Mouse (Mus musculus): ENCODE results near the gene Tmem260.

Gene Tmem260

GRCm38 (mm10) chr14:48481591-48481990 is 35.7 kb downstream of the Tmem260 start:
- no peak for DNase-seq (ENCODE audit: low spot score in 2 of 2)

DNA sequence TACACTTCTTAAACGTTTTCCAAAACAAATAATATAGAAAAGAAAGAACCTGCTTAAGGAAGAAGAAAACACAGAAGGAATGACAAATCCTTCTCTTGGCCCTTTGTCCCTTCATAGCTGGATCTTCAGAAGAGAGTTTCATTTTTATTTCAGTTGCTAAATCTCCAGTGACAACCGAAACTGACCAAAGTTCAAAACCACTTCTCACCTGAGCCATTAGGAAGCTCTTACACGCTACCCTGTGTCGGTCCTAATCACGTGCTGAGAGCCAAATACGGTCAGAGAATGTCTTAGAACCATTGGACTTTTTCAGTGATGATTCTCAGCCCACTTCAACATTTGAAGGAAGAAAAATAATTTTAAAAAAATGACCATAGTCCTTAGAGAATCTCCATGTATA is 36.8 kb downstream of the Tmem260 start:
- no peak for DNase-seq (ENCODE audit: low spot score in 2 of 2)

- DNase-seq (ENCODE audit: low spot score in 2 of 2): peak in 1 of 2 experiments; percentile 33
Measured at GRCm38 (mm10) chr14:48493896-48494295, 48.0 kb downstream of the Tmem260 start.

DNA sequence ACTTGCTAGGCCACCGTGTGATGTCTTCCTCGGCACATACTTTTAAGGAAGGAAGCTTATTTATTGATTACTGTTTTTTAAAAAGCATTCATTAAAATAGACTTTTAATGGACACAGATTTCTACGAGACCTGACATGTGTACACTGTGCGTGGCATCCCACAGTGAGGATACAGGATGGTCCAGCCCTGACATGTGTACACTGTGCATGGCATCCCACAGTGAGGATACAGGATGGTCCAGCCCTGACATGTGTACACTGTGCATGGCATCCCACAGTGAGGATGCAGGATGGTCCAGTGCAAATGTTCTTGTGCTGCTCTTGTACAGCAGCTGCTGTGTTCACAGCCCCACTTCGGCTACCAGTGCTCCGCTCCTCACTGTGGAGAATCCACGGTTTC is 56.6 kb downstream of the Tmem260 start:
- DNase-seq (ENCODE audit: low spot score in 2 of 2): no peak

DNA sequence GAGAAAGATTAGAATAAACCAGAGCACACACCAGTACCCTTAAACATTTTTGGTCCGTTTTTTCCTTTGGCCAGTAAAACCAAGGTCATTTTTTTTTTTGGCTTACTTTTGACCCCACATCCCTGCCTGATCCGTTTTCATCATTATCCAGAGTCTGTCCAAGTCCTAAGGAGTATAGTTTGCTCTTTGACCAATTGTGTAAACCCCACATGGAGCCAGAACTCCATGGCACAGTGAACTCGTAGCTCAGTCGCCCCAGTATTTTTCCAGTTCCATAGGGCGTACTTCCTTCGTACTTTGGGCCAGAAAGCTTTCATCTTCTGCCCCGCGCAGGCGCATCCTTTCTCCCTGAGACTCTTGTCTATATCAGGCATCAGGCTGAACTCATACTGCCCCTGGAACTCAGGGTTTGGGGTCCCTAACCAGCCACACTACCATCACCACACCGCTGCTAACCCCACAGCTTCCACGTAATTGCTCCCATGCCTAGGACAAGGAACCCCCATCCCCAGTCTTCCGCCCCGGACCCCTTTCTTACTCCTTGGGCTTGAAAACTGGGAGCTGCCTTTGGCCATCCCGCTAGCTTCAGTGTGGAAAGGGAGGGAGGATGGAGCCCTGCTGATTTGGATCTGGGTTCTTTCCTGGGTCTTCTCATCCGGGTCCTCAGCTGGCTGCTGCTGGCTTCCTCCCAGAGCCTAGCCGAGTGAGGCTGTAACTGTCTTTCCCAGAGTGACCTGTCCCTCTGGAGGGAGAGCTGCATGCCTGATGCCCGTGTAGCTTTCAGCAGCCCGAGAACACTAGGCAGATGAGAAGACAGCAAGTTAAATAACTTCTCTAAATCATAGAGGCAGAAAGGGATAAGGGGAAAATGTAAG is 58.0 kb downstream of the Tmem260 start:
- no peak for DNase-seq (ENCODE audit: low spot score in 2 of 2)

DNA sequence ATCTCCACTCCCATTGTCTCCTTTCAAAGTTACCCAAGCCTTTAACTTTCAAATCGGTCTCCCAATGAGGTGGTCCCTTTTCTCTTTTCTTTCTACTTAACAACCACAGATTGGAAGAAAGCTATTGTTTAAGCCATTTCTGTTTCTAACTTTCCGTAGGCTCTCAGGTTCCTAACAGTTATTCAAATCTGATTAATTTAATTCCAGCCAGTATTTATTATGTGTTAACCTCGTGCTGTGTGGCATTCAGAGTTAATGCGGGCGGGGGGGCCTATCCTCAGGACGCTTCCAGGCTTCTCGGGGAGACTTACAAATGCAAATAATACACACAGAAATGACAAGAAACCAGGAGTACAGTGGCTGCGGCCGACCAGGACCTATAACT is 58.6 kb downstream of the Tmem260 start:
- no peak for DNase-seq (ENCODE audit: low spot score in 2 of 2)

GRCm38 (mm10) chr14:48505606-48506005 is 59.7 kb downstream of the Tmem260 start:
- DNase-seq (ENCODE audit: low spot score in 2 of 2): no peak

DNA sequence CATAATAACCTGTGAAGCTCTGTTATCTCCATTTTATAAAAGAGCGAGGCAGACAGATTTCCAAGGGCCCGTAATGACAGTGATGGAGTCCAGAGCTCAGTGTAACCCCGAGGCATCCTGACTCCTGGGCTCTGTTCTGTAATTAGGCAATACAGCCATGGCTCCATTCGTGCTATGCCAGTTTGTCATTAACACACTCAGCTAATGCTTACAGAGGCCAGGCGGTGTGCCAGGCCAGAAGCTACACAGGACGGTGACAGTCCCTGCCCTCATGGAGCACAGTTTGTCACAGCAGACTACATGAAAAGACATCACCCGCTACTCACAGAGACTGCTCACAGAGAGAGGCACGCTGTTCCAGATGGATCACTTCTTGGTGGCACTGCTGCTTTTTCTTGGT is 61.5 kb downstream of the Tmem260 start:
- peak in 1 of 2 experiments; percentile 21 for DNase-seq (ENCODE audit: low spot score in 2 of 2)

DNA sequence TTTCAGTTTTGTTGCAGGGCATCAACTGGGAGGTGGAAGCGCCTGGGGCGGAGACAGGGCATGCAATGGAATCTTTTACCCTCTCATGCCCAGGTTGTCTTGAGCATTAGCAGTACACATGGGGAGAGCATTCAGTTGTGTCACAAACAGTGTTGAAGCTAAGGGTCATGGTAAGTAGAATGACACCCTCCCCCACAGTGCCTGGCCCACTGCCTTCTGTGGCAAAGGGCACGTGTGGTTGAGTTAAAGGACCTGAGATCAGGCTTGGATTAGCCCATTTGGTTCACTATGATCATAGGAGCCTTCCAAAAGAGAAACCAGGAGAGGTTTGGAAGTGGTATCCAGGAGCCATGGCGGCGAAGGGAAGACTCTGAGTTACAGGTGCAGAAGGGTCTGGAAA is 63.2 kb downstream of the Tmem260 start:
- DNase-seq (ENCODE audit: low spot score in 2 of 2): no peak

DNA sequence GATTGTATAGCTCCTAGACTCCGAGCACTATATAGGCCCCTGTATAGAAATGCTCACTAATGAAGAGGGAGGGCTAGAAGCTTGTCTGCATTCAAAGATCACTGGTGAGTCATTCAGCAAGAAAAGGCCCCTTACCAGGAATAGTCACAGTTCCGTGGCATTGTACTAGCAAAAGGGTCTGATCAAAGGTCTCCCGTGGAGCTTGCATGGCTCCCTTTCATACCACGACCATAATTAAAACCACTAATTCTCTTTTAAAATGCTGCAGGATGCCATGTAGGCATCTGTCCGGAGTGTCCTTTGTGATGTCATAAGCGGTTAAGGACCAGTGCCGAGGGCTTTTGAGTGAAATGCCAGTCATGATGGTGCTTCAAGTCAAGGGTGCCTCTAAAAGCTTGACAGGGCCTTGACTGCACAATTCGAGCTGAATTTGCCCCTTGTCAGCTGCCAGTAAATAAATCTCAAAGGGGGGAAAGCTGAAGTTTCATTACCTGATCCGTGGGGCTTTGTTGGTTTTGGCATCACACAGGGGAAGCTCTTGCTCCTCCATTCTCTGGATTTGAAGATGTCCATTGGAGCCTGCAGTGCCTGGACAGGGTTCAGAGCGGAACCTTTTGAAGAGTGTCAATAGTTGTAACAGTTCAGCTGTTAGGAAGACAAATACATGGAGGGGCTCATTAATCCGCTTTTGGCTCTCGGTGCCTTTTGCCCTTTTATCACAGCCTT is 67.3 kb downstream of the Tmem260 start:
- DNase-seq (ENCODE audit: low spot score in 2 of 2): no peak

DNA sequence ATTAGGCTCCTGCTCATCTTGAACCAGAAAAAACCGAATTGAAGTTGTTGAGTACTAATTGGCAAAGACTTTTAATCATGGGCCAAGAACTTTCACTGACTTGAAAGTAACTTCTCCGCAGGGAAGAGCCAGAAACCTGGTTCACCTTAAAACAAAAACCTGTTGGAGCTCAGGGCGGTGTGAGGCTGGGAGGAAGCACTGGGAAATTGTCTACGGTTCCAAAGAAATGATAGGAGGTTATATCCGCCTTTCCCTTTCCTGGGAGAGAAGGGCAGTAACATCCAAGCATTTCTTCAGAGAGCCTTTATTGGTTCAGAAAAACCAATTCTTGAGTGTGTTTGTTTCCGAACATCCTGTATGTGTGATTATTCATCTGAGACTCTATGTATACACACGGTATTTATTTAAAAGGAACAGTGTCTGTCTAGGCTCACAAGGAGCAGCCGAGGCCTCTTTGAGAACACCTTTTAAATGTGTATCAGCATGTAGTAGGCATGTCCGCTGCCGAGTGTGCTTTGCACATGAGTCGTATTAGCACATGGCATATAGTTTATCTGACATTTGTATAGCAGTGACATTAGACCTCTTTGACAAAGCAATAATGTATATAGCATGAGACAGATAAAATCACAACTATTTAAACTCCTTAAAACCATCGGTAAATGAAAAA is 68.0 kb downstream of the Tmem260 start:
- DNase-seq (ENCODE audit: low spot score in 2 of 2): peak in 1 of 2 experiments; percentile 4

GRCm38 (mm10) chr14:48514620-48515019 is 68.7 kb downstream of the Tmem260 start:
- DNase-seq (ENCODE audit: low spot score in 2 of 2): peak; percentile 29 to 33

DNA sequence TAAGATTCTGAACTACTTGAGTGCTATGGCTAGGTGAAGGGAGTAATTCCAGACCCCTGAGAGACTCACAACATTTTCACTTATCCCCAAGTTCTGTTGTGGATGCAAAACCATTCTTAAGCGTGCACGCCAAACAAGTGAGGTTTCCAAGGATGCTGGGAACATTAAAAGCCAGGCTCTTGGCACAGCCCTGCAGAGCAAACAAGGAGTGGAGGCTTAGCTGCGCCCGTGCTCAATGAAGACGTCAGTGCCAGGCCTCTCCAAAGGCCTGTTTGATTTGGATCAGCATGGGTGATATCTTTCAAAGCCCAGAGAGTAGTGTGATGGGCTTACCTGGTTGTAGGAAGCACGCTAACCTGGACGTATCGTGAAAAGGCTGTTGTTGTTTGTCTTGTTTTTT is 69.6 kb downstream of the Tmem260 start:
- no peak for DNase-seq (ENCODE audit: low spot score in 2 of 2)

GRCm38 (mm10) chr14:48523361-48523760 is 77.4 kb downstream of the Tmem260 start:
- no peak for DNase-seq (ENCODE audit: low spot score in 2 of 2)

DNA sequence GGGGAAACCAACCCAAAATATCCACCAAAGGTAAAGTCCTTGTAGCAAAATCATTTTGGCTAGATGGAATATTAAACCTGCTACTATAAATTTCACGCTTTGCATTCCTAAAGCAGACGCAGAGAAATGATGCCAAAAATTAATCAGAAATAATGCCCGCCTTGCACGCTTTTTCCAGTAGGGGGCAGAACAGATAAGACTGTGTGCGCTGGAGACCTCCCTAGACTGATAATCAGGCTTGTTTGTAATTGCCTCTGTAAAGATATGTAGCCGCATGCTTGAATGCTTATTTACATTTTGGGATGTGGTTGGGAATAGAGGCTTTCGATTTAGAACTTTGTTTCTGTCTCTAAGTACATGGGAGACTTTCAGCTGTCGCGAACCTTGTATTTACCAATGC is 78.2 kb downstream of the Tmem260 start:
- DNase-seq (ENCODE audit: low spot score in 2 of 2): peak; percentile 38 to 42

GRCm38 (mm10) chr14:48525055-48525454 is 79.1 kb downstream of the Tmem260 start:
- DNase-seq (ENCODE audit: low spot score in 2 of 2): no peak

DNA sequence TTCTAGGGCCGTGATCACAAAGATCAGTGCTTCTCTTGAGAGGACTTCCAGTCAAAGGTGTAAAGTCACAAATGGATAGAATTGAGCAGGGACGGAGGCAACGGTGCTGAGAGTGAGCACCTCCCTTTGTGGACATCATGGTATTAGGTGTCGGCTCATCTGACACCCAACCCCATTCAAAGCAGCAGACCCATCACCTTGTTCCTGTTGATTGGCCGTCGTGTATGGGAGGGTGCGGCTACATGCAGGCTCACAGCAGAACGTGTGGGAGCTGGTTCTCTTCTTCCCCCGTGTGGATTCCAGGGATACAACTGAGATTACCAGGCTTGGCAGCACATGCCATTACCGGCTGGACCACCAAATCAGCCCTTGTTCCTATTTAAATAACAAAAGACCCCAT is 84.7 kb downstream of the Tmem260 start:
- DNase-seq (ENCODE audit: low spot score in 2 of 2): no peak

DNA sequence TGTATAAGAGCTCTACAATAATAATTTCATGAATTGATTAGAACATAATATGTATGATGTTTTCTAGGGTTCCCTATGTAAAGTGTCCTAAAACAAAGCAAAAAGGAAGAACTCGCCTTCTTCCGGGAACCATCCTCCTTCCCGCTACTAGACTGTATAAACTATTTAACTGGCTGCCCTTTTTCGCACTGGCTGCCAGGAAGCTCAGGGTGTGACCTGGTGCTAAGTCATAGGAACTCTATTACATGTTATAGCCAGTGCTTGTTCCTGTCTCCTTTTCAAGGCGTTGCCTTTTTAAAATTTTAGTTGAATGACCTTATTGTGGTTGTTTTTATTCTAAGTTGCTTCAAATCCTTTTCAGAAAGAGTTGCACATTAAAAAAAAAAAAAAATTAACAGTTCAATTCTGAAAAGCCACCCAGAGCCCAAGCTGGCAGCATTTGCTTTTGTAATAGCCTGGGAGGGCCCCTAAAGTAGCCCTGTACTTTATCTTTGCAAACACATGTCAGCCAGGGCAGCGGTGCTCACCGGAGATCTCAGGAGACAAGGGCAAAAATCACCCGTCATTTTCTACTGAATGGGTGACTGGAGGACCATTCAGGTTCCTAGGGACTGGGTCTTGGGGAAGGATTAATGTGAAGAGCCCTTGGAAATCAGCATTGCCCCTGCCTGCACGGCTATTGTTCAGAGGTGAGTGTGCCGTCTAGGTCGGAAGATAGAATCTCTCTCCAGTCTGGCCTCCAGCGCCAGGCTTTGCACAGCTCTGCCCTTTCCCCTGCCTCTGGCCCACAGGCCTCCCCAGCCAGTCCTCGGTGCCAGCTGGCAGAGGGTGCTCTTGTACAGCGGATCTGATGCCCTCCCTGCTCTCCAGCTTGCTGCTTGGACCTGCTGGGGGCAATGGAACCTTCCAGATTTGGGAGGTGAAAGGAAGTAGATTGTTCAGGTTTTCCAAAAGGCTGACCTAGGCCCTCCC is 92.2 kb downstream of the Tmem260 start:
- peak in 1 of 2 experiments; percentile 27 for DNase-seq (ENCODE audit: low spot score in 2 of 2)

DNA sequence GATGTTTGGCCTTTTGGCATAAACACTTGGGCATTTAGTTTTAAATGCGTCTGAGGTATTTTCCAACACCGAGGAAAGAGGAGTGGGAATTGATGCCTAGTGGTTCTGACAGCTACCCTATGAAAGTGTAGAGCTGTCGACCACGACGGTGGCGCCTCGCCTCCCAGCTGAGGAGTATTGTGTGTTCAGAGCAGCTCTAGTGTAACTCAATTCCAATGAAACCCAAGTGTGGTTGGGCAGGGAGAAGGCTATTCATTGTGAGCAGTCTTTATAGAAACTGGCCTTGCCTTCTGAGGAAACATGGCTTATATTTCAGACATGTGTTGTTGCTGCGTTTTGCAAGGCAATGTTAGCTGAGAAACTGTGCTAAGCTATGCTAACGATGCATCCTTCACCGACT is 99.2 kb downstream of the Tmem260 start:
- no peak for DNase-seq (ENCODE audit: low spot score in 2 of 2)

DNA sequence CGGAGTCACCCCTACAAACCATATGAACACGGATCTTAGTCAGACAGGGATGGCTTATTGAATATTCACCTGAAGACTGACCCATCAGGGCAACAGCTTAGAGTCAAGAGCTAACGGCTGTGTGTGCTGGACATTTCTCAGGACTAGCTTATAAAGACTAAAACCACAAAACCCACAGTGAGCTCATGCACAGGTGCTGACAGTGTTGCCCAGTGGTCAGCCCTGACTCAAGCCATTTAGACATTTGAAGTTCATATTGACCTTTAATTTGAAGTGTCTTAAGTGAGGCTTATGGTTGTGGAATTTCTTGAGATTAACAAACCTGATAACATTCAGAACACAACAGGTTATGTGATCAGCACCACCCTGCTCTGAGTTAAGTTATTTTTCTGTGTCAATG is 100.1 kb downstream of the Tmem260 start:
- DNase-seq (ENCODE audit: low spot score in 2 of 2): no peak

- no peak for DNase-seq (ENCODE audit: low spot score in 2 of 2)
Measured at GRCm38 (mm10) chr14:48549703-48550102, 103.8 kb downstream of the Tmem260 start.

Data from right cerebral cortex, postnatal 10 days (tissue).